ENCODE assay signal across 26 mouse cellular contexts in the genomic region with DNA sequence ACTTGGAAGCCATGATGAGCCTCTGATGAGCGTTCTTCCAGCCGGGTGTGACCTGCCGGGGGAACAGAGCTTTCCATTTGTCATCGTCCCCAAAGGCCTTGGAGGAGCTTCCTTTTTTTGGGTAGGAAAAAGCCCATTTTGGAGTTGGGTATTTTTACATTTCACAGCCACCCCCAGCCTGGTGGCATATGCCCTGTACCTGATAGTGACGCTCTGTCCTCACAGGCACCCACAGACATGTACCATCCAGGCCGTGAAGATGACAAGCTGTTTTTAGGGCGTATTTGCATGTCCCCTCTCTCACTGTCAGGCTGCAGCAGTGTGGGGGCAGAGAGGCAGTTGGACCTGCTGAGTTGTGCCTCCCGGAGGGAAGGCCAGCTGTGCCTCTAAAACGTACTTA. TPM values are rescaled to one million over a fixed set of nuclear protein-coding genes. Genes with fewer than 3 reads are reported as not detected.
A peak's percentile ranks its signal among the peaks of the same experiment; 100 is the strongest.
DNase-seq lines count a peak whose midpoint lies in the region; TF ChIP-seq lines count a peak whose summit lies in the region.
"Had no signal": no experiment of that assay in that cellular context is flagged by ENCODE, and none has a peak within 500 bp of the region (broad histone marks: within the 10 kb centered on the region; RNA-seq: fewer than 3 reads in every experiment).

No protein-coding gene starts in this region.

- no peak for TF ChIP-seq CTCF in layer of hippocampus, adult 2 months (conservative IDR thresholded peaks at IDR 0.05)

- intact Hi-C loops in left cerebral cortex, postnatal 36 days (cut with DNase I), result no loop called here
- intact Hi-C loops in gastrocnemius, postnatal 14 days (cut with DNase I; ENCODE audit: low total_unique reads), result no loop called here

- DNase-seq in layer of hippocampus, adult 2 months (ENCODE audit: low spot score in 2 of 2), result peak; percentile 60 to 61
- DNase-seq in layer of hippocampus, postnatal 25 days (ENCODE audit: extremely low spot score in 1 of 2, low spot score in 1 of 2), result no peak
- DNase-seq in brain, adult 2 months (ENCODE audit: low read depth, low spot score), result peak; percentile 91
- DNase-seq in layer of hippocampus, adult 8-10 months (ENCODE audit: low spot score in 2 of 2), result peak; percentile 49 to 65
- peak; percentile 72 to 84 for DNase-seq in left cerebral cortex, postnatal 36 days (ENCODE audit: low spot score in 2 of 2)
- DNase-seq in spleen, postnatal 4 days (ENCODE audit: low spot score in 2 of 2), result no peak
- no peak for DNase-seq in embryo, embryonic 9.5 days (ENCODE audit: extremely low spot score)
- no peak for DNase-seq in gastrocnemius, postnatal 14 days
- DNase-seq: adrenal gland, adult 2 months; cerebellum, adult 18-20 months; cerebellum, postnatal 14 days; embryo, embryonic 11 days; heart, adult 11 months; heart, postnatal 10 days; kidney, adult 9 months; kidney, postnatal 14 days; lung, embryonic 14.5 days; lung, postnatal 36 days; retina, postnatal 1 day had no signal

- H3K27ac ChIP-seq in layer of hippocampus, adult 2 months, result peak overlapping the region; percentile 88
- H3K27ac ChIP-seq: forebrain, embryonic 13.5 days; hindbrain, embryonic 10.5 days; liver, embryonic 14.5 days; midbrain, embryonic 13.5 days; stomach, postnatal 0 days had no signal

- no peak overlapping the region for H3K4me3 ChIP-seq in layer of hippocampus, adult 2 months
- H3K4me3 ChIP-seq: forebrain, embryonic 13.5 days; heart, embryonic 12.5 days; hindbrain, embryonic 10.5 days; megakaryocyte, embryonic 14.5 days; midbrain, embryonic 13.5 days had no signal

RNA-seq across cellular contexts. Expression of gene Jdp2, which starts 11.3 kb away (rescaled TPM):
- total RNA-seq in layer of hippocampus, adult 2 months (2021), result 10 to 100 TPM; 48.2 to 49.5 TPM
- total RNA-seq in layer of hippocampus, postnatal 25 days (2021), result 10 to 100 TPM; 40.6 to 42.3 TPM
- 10 to 100 TPM; 41.8 to 54.1 (median 44.0) TPM for total RNA-seq in layer of hippocampus, adult 8-10 months (2022)
- 10 to 100 TPM; 73.7 to 82.5 TPM for total RNA-seq in left cerebral cortex, postnatal 36 days (2021)
- total RNA-seq in gastrocnemius, postnatal 14 days (2021), result 10 to 100 TPM in 1 of 2 experiments, 1 to 10 TPM in 1; 9.4 to 11.6 TPM

Comparison
In these comparisons a context has a peak if more than half of its experiments do, and no peak if none do; other contexts are left out.
1. DNase-seq: peak in layer of hippocampus, adult 2 months (2 of 2), brain, adult 2 months (single experiment), layer of hippocampus, adult 8-10 months (2 of 2) and left cerebral cortex, postnatal 36 days (2 of 2); none in layer of hippocampus, postnatal 25 days (0 of 2), spleen, postnatal 4 days (0 of 2), embryo, embryonic 9.5 days (single experiment) and gastrocnemius, postnatal 14 days (single experiment).